Mouse (Mus musculus) liver, embryonic 15.5 days (tissue): ENCODE measurements around the gene Taf1d. TPM values are rescaled to one million over a fixed set of nuclear protein-coding genes. Genes with fewer than 3 reads are reported as not detected.

Experiments
- ATAC-seq: fragments of 200-750 bp; cut with Nextera tagmentation; 2 replicates; pipeline ENCODE4 v1.8.0; 2017; ENCODE audit warnings: moderate number of reproducible peaks, mild to moderate bottlenecking, moderate library complexity; ENCODE audit not compliant: insufficient read depth
- H3K27ac ChIP-seq: fragments of 300-500 bp; sonication (generic); replicated peaks from 2 replicates; pipeline ENCODE4 v1.5.1; 2015; ENCODE audit warnings: mild to moderate bottlenecking, inconsistent platforms
- H3K27me3 ChIP-seq: fragments of 300-500 bp; sonication (generic); 2 replicates; pipeline ENCODE4 v1.6.1; 2015; ENCODE audit warnings: mild to moderate bottlenecking, inconsistent platforms
- H3K36me3 ChIP-seq: fragments of 300-500 bp; sonication (generic); replicated peaks from 2 replicates; pipeline ENCODE4 v1.6.1; 2015; ENCODE audit warnings: moderate library complexity, mild to moderate bottlenecking, inconsistent platforms
- H3K4me1 ChIP-seq: fragments of 300-500 bp; sonication (generic); replicated peaks from 2 replicates; pipeline ENCODE4 v1.6.1; 2015; ENCODE audit warnings: inconsistent platforms
- H3K4me2 ChIP-seq: fragments of 300-500 bp; sonication (generic); 2 replicates; pipeline ENCODE4 v1.6.1; 2015; ENCODE audit warnings: moderate library complexity, mild to moderate bottlenecking, inconsistent platforms
- H3K4me3 ChIP-seq: fragments of 300-500 bp; sonication (generic); replicated peaks from 2 replicates; pipeline ENCODE4 v1.5.1; 2015; ENCODE audit warnings: mild to moderate bottlenecking, inconsistent platforms
- H3K9ac ChIP-seq: fragments of 300-500 bp; sonication (generic); 2 replicates; pipeline ENCODE4 v1.6.1; 2015; ENCODE audit warnings: moderate library complexity, mild to moderate bottlenecking, inconsistent platforms
- H3K9me3 ChIP-seq: fragments of 300-500 bp; sonication (generic); replicated peaks from 2 replicates; pipeline ENCODE4 v1.6.1; 2016; ENCODE audit warnings: inconsistent platforms
- WGBS: fragments of 180-500 bp; shearing (Covaris S2); methylation state at CpG from one replicate; pipeline ENCODE4 v1.1.7; 2015; ENCODE audit warnings: mixed read lengths; ENCODE audit not compliant: insufficient replicate concordance; 5-methylcytosine and 5-hydroxymethylcytosine counted together
- polyA plus RNA-seq: library from polyadenylated mRNA; unstranded; fragments of >200 nt; fragmentation: Nextera tagmentation; extraction: Ambion mirVana; gene quantifications from 2 replicates; pipeline ENCODE4 v1.2.1, GENCODE M21; 2015

Taf1d gene
- 23.3 and 25.7 TPM in 2 replicates for polyA plus RNA-seq

GRCm38 (mm10) chr9:15305503-15306397 is at the start of gene Taf1d:
Gene Taf1d, plus strand, starts transcription at chr9:15306214.
- peak within 1 kb of the TSS; percentile 82 for H3K9ac ChIP-seq
- no peaks in the 10 kb centered on the region for H3K27me3 ChIP-seq
- peaks cover 47% of the 10 kb centered on the region for H3K4me1 ChIP-seq
- peak within 1 kb of the TSS; percentile 87 for H3K4me2 ChIP-seq
- H3K4me3 ChIP-seq = peak within 1 kb of the TSS; percentile 71
- peak; percentile 91 for ATAC-seq
- 8% methylated on average over 45 of the region's 45 CpGs for WGBS
- H3K27ac ChIP-seq = peak within 1 kb of the TSS; percentile 89
- peaks cover 31% of the 10 kb centered on the region for H3K36me3 ChIP-seq
- no peaks in the 10 kb centered on the region for H3K9me3 ChIP-seq

- H3K4me2 ChIP-seq = no peak overlapping the region
- no peaks in the 10 kb centered on the region for H3K27me3 ChIP-seq
- no peak overlapping the region for H3K9ac ChIP-seq
- H3K36me3 ChIP-seq = peaks cover 10% of the 10 kb centered on the region
- no peak overlapping the region for H3K27ac ChIP-seq
- WGBS = 68% methylated on average over 3 of the region's 3 CpGs
- ATAC-seq = no peak
- H3K4me1 ChIP-seq = no peaks in the 10 kb centered on the region
- H3K9me3 ChIP-seq = no peaks in the 10 kb centered on the region
- H3K4me3 ChIP-seq = no peak overlapping the region
Observed at GRCm38 (mm10) chr9:15256214-15256613, 49.8 kb upstream of the Taf1d start.

DNA sequence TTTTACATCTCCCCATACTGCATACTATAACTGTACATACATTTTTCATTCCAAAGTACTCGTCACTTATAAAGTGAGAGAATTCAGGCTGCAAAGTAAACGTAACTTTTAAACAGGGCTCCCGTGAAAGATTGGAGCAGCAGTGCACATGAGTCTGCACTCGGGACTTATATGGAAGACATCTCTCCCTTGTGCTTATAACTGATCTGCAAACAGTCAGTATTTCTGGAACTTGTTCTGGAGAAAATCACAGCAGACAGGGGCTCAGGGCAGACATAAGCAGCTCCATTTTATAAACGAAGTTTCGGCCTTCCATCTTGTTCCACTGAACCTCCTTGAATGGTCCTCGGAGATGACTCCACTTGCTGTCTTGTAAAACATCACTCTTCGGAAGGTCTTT is 44.0 kb upstream of the Taf1d start:
- WGBS = 80% methylated on average over 8 of the region's 8 CpGs
- H3K36me3 ChIP-seq = peaks cover 66% of the 10 kb centered on the region
- no peaks in the 10 kb centered on the region for H3K4me1 ChIP-seq
- no peak overlapping the region for H3K9ac ChIP-seq
- no peak overlapping the region for H3K27ac ChIP-seq
- no peaks in the 10 kb centered on the region for H3K27me3 ChIP-seq
- no peak for ATAC-seq
- H3K4me3 ChIP-seq = no peak overlapping the region
- H3K4me2 ChIP-seq = no peak overlapping the region
- H3K9me3 ChIP-seq = no peaks in the 10 kb centered on the region

- 83% methylated on average over 10 of the region's 10 CpGs for WGBS
- no peak overlapping the region for H3K9ac ChIP-seq
- no peak overlapping the region for H3K27ac ChIP-seq
- no peaks in the 10 kb centered on the region for H3K4me1 ChIP-seq
- H3K9me3 ChIP-seq = no peaks in the 10 kb centered on the region
- ATAC-seq = no peak
- H3K27me3 ChIP-seq = no peaks in the 10 kb centered on the region
- H3K4me3 ChIP-seq = no peak overlapping the region
- H3K36me3 ChIP-seq = peaks cover 80% of the 10 kb centered on the region
- H3K4me2 ChIP-seq = no peak overlapping the region
Observed at GRCm38 (mm10) chr9:15263487-15263886, 42.5 kb upstream of the Taf1d start.

DNA sequence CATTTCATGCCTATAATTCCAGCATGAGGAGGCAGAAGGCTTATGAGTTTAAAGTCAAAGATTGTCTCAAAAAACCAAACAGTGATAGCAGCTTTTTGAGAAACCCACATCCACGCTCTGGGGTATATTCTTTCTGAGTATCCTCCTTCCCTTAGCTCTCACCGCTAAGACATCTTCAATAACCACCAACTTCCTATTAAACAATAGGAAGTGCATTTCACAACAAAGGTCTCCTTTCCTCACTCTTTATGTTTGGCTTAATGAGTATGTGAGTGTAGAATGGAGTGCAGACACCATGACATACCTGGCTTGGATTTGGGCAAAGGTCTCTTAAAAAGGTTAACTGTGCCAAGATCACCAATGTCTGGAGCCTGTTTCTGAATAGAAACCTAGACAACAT is 32.0 kb upstream of the Taf1d start:
- Histone ChIP-seq H3K9ac (no peak overlapping the region), H3K9me3 (no peaks in the 10 kb centered on the region), H3K36me3 (peaks cover 82% of the 10 kb centered on the region), H3K27ac (no peak overlapping the region), H3K4me2 (no peak overlapping the region), H3K27me3 (no peaks in the 10 kb centered on the region), H3K4me3 (no peak overlapping the region), H3K4me1 (peaks cover 13% of the 10 kb centered on the region)
- 74% methylated on average over 2 of the region's 2 CpGs for WGBS
- ATAC-seq = no peak

DNA sequence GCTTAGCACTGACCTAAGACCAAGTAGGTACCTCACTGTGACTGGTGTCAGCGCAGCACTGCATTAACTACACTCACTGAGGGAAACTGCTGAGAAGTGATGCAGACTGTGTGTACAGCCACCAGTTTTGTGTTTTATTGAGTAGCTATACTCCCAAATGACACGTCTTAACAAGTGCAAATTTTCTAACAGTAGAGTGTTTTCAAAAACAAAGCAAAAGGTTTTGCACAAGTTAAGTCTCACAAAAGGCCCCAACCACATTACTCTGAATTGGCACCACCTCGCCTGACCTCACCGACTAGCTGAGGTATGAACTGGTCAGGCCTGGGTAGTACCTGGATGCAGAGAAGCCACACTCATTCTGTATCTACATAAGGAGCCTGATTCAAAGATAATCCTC is 29.2 kb upstream of the Taf1d start:
- no peak overlapping the region for H3K27ac ChIP-seq
- H3K27me3 ChIP-seq = no peaks in the 10 kb centered on the region
- WGBS = 91% methylated on average over 4 of the region's 4 CpGs
- H3K36me3 ChIP-seq = peaks cover 54% of the 10 kb centered on the region
- H3K4me1 ChIP-seq = peaks cover 26% of the 10 kb centered on the region
- ATAC-seq = no peak
- no peak overlapping the region for H3K9ac ChIP-seq
- no peaks in the 10 kb centered on the region for H3K9me3 ChIP-seq
- no peak overlapping the region for H3K4me2 ChIP-seq
- H3K4me3 ChIP-seq = no peak overlapping the region

- no peak for ATAC-seq
- Histone ChIP-seq H3K9me3 (no peaks in the 10 kb centered on the region), H3K4me3 (peak overlapping the region; percentile 96), H3K9ac (peak overlapping the region; percentile 93; the same call in 1 of the 2 replicates), H3K36me3 (peaks cover 39% of the 10 kb centered on the region), H3K4me2 (peak overlapping the region; percentile 85), H3K27me3 (no peaks in the 10 kb centered on the region), H3K27ac (no peak overlapping the region), H3K4me1 (peaks cover 26% of the 10 kb centered on the region)
- WGBS = 70% methylated on average over 3 of the region's 3 CpGs
Observed at GRCm38 (mm10) chr9:15278343-15278742, 27.7 kb upstream of the Taf1d start.

DNA sequence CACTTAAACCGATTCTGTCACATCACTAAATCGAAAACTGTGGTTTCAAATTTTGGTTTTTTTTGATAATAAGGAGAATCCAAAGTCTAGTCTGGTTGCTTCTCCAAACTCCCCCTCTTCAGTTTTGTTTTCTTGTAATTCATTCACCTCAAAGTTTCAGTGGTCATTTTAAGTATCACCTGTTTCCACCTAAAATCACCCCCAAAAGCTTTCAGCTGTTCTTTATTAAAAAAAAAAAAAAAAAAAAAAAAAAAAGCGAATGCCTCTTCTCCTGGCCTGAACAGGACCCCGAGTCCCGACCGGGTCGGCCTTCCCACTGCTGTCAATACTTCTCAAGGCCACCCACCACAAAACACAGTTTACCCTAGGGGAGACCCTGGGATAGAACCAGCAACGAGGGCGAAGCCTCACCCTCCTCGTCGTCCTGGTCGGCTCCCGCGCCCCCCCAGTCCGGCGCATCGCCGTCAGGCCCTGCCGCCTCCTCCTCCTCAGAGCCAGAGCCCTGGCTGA is 26.8 kb upstream of the Taf1d start:
- Histone ChIP-seq H3K9me3 (no peaks in the 10 kb centered on the region), H3K9ac (peak overlapping the region; percentile 93), H3K4me3 (peak overlapping the region; percentile 96), H3K4me2 (peak overlapping the region; percentile 85), H3K36me3 (peaks cover 31% of the 10 kb centered on the region), H3K27ac (peak overlapping the region; percentile 91), H3K4me1 (peaks cover 26% of the 10 kb centered on the region), H3K27me3 (no peaks in the 10 kb centered on the region)
- WGBS = 6% methylated on average over 19 of the region's 19 CpGs
- ATAC-seq = no peak

GRCm38 (mm10) chr9:15279649-15280490 is 26.1 kb upstream of the Taf1d start, which contains the start of gene Med17:
Gene Med17, minus strand, starts transcription at chr9:15279931.
- peaks cover 26% of the 10 kb centered on the region for H3K4me1 ChIP-seq
- H3K27ac ChIP-seq = peak within 1 kb of the TSS; percentile 91
- no peaks in the 10 kb centered on the region for H3K9me3 ChIP-seq
- ATAC-seq = peak; percentile 96
- H3K4me2 ChIP-seq = peak within 1 kb of the TSS; percentile 85
- WGBS = 1% methylated on average over 57 of the region's 57 CpGs
- peaks cover 25% of the 10 kb centered on the region for H3K36me3 ChIP-seq
- H3K4me3 ChIP-seq = peak within 1 kb of the TSS; percentile 96
- no peaks in the 10 kb centered on the region for H3K27me3 ChIP-seq
- H3K9ac ChIP-seq = peak within 1 kb of the TSS; percentile 93

GRCm38 (mm10) chr9:15280491-15280879 is 25.5 kb upstream of the Taf1d start:
- peak overlapping the region; percentile 91 for H3K27ac ChIP-seq
- peak overlapping the region; percentile 96 for H3K4me3 ChIP-seq
- H3K9ac ChIP-seq = peak overlapping the region; percentile 93
- peak overlapping the region; percentile 85 for H3K4me2 ChIP-seq
- whole genome bisulfite sequencing = 18% methylated on average over 5 of the region's 5 CpGs
- H3K36me3 ChIP-seq = peaks cover 18% of the 10 kb centered on the region
- no peaks in the 10 kb centered on the region for H3K9me3 ChIP-seq
- ATAC-seq = peak; percentile 41
- H3K27me3 ChIP-seq = no peaks in the 10 kb centered on the region
- H3K4me1 ChIP-seq = peaks cover 26% of the 10 kb centered on the region

DNA sequence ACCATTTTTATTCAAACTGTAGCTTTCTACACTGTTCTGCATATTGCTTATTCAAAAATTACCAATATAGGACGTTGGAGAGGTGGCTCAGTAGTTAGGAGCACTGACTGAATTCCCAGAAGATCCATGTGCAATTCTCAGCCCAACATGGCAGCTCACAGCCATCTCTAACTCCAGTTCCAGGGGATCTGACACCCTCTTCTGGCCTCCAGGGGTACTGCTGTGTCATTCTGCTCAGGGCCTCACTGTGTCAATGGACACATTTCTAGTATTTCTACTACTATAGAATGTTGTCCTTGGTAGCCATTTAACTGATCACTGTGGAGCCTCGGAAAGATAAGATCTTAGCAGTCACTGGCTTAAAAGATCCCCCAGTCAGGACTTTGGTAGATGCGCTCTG is 20.6 kb upstream of the Taf1d start:
- H3K27me3 ChIP-seq = no peaks in the 10 kb centered on the region
- H3K9me3 ChIP-seq = no peaks in the 10 kb centered on the region
- 55% methylated on average over 3 of the region's 3 CpGs for WGBS
- H3K4me2 ChIP-seq = no peak overlapping the region
- peaks cover 33% of the 10 kb centered on the region for H3K4me1 ChIP-seq
- no peak overlapping the region for H3K4me3 ChIP-seq
- ATAC-seq = no peak
- 0 out of 2 replicates have a peak, but pooled peaks cover 2% of the 10 kb centered on the region for H3K36me3 ChIP-seq
- no peak overlapping the region for H3K9ac ChIP-seq
- H3K27ac ChIP-seq = no peak overlapping the region
